29 mouse cellular contexts compared by ENCODE assay signal in genomic region chr9:22754081-22754672, GRCm38 (mm10).
DNase-seq lines count a peak whose midpoint lies in the region; ATAC-seq and TF ChIP-seq lines count a peak whose summit lies in the region.
"Had no signal": no experiment of that assay in that cellular context is flagged by ENCODE, and none has a peak within 500 bp of the region (broad histone marks: within the 10 kb centered on the region; RNA-seq: fewer than 3 reads in every experiment).

No protein-coding gene starts in this region.

- no peaks in the 10 kb centered on the region for H3K27me3 ChIP-seq in forebrain, embryonic 15.5 days
- H3K27me3 ChIP-seq in forebrain, embryonic 12.5 days = 0 out of 2 replicates have a peak, but pooled peaks cover 3% of the 10 kb centered on the region
- H3K27me3 ChIP-seq in lung, postnatal 0 days (replicated peaks; ENCODE audit: insufficient read depth, low read length) = no peaks in the 10 kb centered on the region
- H3K27me3 ChIP-seq: embryonic facial prominence, embryonic 13.5 days; heart, embryonic 12.5 days; heart, embryonic 15.5 days had no signal

- no peak overlapping the region for H3K27ac ChIP-seq in forebrain, embryonic 15.5 days (replicated peaks)
- H3K27ac ChIP-seq in forebrain, embryonic 12.5 days = no peak overlapping the region
- no peak overlapping the region for H3K27ac ChIP-seq in lung, postnatal 0 days (ENCODE audit: low read length)
- H3K27ac ChIP-seq: embryonic facial prominence, embryonic 10.5 days; embryonic facial prominence, embryonic 13.5 days; gastrocnemius, adult 2 months; heart, embryonic 15.5 days; hindbrain, embryonic 14.5 days; hindbrain, postnatal 0 days had no signal

- no peak overlapping the region for H3K4me3 ChIP-seq in forebrain, embryonic 15.5 days
- no peak overlapping the region for H3K4me3 ChIP-seq in forebrain, embryonic 12.5 days (replicated peaks)
- no peak overlapping the region for H3K4me3 ChIP-seq in lung, postnatal 0 days (ENCODE audit: low read depth, low read length)
- H3K4me3 ChIP-seq: embryonic facial prominence, embryonic 10.5 days; embryonic facial prominence, embryonic 13.5 days; erythroblast, embryonic 14.5 days; gastrocnemius, adult 2 months; heart, embryonic 12.5 days; heart, embryonic 15.5 days had no signal

- no peaks in the 10 kb centered on the region for H3K9me3 ChIP-seq in forebrain, embryonic 15.5 days
- H3K9me3 ChIP-seq in forebrain, embryonic 12.5 days = peaks cover 7% of the 10 kb centered on the region
- no peaks in the 10 kb centered on the region for H3K9me3 ChIP-seq in lung, postnatal 0 days (ENCODE audit: low read length)
- H3K9me3 ChIP-seq: embryonic facial prominence, embryonic 10.5 days; embryonic facial prominence, embryonic 13.5 days; heart, embryonic 12.5 days; heart, embryonic 15.5 days had no signal

- 26% methylated on average over 6 of the region's 6 CpGs for WGBS in forebrain, embryonic 15.5 days
- 36% methylated on average over 6 of the region's 6 CpGs for WGBS in forebrain, embryonic 12.5 days
- WGBS in lung, postnatal 0 days = 68% methylated on average over 6 of the region's 6 CpGs

- ATAC-seq in forebrain, embryonic 15.5 days (replicated peaks) = 0 out of 2 replicates have a peak, but pooled peaks have one; percentile 51
- ATAC-seq in forebrain, embryonic 12.5 days (ENCODE audit: low FRiP score) = no peak
- no peak for ATAC-seq in lung, postnatal 0 days
- ATAC-seq: activated CD4-positive, CD25-positive, alpha-beta regulatory T cell, adult 4 months; CD4-positive, CD25-positive, alpha-beta regulatory T cell, adult 4 months; hindbrain, postnatal 0 days; inflammation-experienced regulatory T-cells, adult 6 months; intestine, embryonic 16.5 days had no signal

- no peak overlapping the region for H3K9ac ChIP-seq in forebrain, embryonic 15.5 days (replicated peaks)
- no peak overlapping the region for H3K9ac ChIP-seq in forebrain, embryonic 12.5 days
- H3K9ac ChIP-seq in lung, postnatal 0 days (replicated peaks; ENCODE audit: low read depth) = no peak overlapping the region
- H3K9ac ChIP-seq: embryonic facial prominence, embryonic 13.5 days; heart, embryonic 12.5 days; heart, embryonic 15.5 days; hindbrain, embryonic 14.5 days had no signal

- peaks cover 13% of the 10 kb centered on the region for H3K4me1 ChIP-seq in forebrain, embryonic 15.5 days
- H3K4me1 ChIP-seq in forebrain, embryonic 12.5 days = peaks cover 18% of the 10 kb centered on the region; the same call in 1 of the 2 replicates
- H3K4me1 ChIP-seq in lung, postnatal 0 days (ENCODE audit: insufficient read depth, low read depth, low read length) = no peaks in the 10 kb centered on the region
- H3K4me1 ChIP-seq: embryonic facial prominence, embryonic 13.5 days; heart, embryonic 15.5 days had no signal

- peak; percentile 45 for DNase-seq in lung, postnatal 0 days (ENCODE audit: low spot score)
- no peak for DNase-seq in lung, postnatal 14 days
- peak; percentile 81 for DNase-seq in brain, embryonic 14.5 days (ENCODE audit: low read depth)
- no peak for DNase-seq in embryo, embryonic 11 days
- DNase-seq: adrenal gland, adult 8-10 months; adrenal gland, postnatal 25 days; cerebellum, adult 11 months; cerebellum, adult 2 months; cerebellum, adult 9-11 months; cerebellum, postnatal 25 days; gastrocnemius, adult 2 months; gastrocnemius, postnatal 14 days; heart, adult 18-20 months; heart, postnatal 10 days; heart, postnatal 4 days; kidney, adult 18-20 months had no signal

- no peak overlapping the region for H3K4me2 ChIP-seq in forebrain, embryonic 15.5 days (replicated peaks)
- no peak overlapping the region for H3K4me2 ChIP-seq in forebrain, embryonic 12.5 days
- H3K4me2 ChIP-seq in lung, postnatal 0 days (replicated peaks; ENCODE audit: low read depth, low read length) = no peak overlapping the region
- H3K4me2 ChIP-seq: embryonic facial prominence, embryonic 13.5 days; heart, embryonic 12.5 days; heart, embryonic 15.5 days; hindbrain, embryonic 14.5 days had no signal

- TF ChIP-seq CTCF in lung, postnatal 0 days (IDR thresholded peaks at IDR 0.05) = no peak
- no peak for TF ChIP-seq CTCF in brain, embryonic 14.5 days (IDR thresholded peaks at IDR 0.05; ENCODE audit: borderline replicate concordance, extremely low read depth, insufficient read depth, insufficient read length)

- no peak for TF ChIP-seq POLR2A in brain, embryonic 14.5 days (IDR thresholded peaks at IDR 0.05; ENCODE audit: borderline replicate concordance, extremely low read depth, insufficient read depth, insufficient read length, poor library complexity, severe bottlenecking)

- TF ChIP-seq EP300 in lung, postnatal 0 days (IDR thresholded peaks at IDR 0.05) = no peak

- H3K36me3 ChIP-seq in forebrain, embryonic 15.5 days = no peaks in the 10 kb centered on the region
- H3K36me3 ChIP-seq in forebrain, embryonic 12.5 days (replicated peaks) = no peaks in the 10 kb centered on the region
- no peaks in the 10 kb centered on the region for H3K36me3 ChIP-seq in lung, postnatal 0 days (ENCODE audit: insufficient read depth, low read length)
- H3K36me3 ChIP-seq: embryonic facial prominence, embryonic 10.5 days; embryonic facial prominence, embryonic 13.5 days; heart, embryonic 12.5 days; heart, embryonic 15.5 days had no signal

Comparison
In these comparisons a context has a peak if more than half of its experiments do, and no peak if none do; other contexts are left out.
1. DNase-seq: peak in lung, postnatal 0 days (single experiment) and brain, embryonic 14.5 days (single experiment); none in lung, postnatal 14 days (single experiment) and embryo, embryonic 11 days (single experiment).